Mouse (Mus musculus): ENCODE results near the gene C9orf72. TPM values are rescaled to one million over a fixed set of nuclear protein-coding genes. Genes with fewer than 3 reads are reported as not detected.

The C9orf72 gene
- polyA plus RNA-seq, 1 experiment from 2014 or later, result 25.4 TPM

DNA sequence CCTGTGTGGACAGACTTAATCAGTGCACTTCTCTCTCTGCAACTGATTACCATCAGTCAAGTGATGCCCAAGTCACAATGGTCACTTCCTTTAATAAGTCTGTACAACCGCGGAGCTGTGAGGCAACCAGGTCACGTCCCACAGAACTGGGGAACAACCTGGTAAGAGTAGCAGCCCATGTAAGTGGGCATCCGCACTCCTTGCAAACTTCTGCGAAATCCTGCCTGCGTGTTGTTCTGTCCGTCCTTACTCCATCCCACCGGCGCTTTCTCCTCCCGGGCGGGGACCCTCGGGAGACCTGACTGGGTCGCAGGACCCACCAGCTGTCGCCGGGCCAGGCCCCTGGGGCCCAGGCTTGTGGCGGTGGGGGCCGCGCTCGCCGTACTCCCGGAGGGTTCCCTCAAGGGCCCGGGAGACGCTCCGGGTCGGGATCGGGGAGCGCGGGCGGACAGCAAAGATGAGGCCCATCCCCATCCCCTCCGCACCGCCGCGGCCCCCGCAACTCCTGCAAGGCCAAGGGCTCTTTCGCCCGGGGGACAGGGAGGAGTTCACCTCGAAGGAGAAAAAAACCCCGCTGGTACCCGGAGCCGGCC, 738 bp downstream of the C9orf72 start:
- Histone ChIP-seq H3K4me2 (ENCODE audit: low read depth, low read length, severe bottlenecking) (peak overlapping the region; percentile 60), H3K27me3 (ENCODE audit: control insufficient read depth, insufficient read depth, low read length) (no peaks in the 10 kb centered on the region), H3K9me3 (ENCODE audit: control insufficient read depth, low read length) (no peaks in the 10 kb centered on the region), H3K9ac (ENCODE audit: low read length) (peak overlapping the region; percentile 80), H3K36me3 (ENCODE audit: control insufficient read depth, insufficient read depth, low read length) (no peaks in the 10 kb centered on the region), H3K4me3 (ENCODE audit: low read depth, low read length) (peak overlapping the region; percentile 85), H3K4me1 (replicated peaks; ENCODE audit: control insufficient read depth, insufficient read depth, low read length) (no peaks in the 10 kb centered on the region), H3K27ac (ENCODE audit: low read depth, low read length) (no peak overlapping the region)
- 0% methylated on average over 38 of the region's 40 CpGs for WGBS
- DNase-seq (ENCODE audit: low spot score), result no peak
- ATAC-seq (replicated peaks; ENCODE audit: low FRiP score), result peak; percentile 76

DNA sequence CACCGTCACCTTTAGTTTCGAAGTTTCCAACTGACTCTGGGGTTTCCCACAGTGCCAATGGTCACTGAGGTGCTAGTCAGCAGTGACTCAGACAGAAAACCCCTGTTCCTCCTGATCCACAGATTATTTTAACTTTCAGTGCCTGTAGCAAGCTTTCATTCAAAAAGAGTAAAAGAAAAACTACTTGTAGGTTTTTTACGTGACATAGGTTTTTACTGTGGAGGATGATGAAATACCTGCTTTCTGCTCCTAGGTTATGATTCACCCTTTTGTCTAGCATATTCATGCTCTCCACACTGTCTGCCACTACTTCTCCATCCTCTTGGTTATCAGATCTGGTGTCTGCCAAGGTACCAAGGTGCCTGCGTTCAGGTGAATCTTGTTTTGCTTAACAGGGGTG, 1.9 kb downstream of the C9orf72 start:
- WGBS, result 91% methylated on average over 4 of the region's 4 CpGs
- ATAC-seq (replicated peaks; ENCODE audit: low FRiP score) (no peak), DNase-seq (ENCODE audit: low spot score) (no peak)
- no peak overlapping the region for H3K4me2 ChIP-seq (ENCODE audit: low read depth, low read length, severe bottlenecking)
- no peaks in the 10 kb centered on the region for H3K36me3 ChIP-seq (ENCODE audit: control insufficient read depth, insufficient read depth, low read length)
- no peak overlapping the region for H3K4me3 ChIP-seq (ENCODE audit: low read depth, low read length)
- H3K9me3 ChIP-seq (ENCODE audit: control insufficient read depth, low read length), result no peaks in the 10 kb centered on the region
- no peaks in the 10 kb centered on the region for H3K4me1 ChIP-seq (replicated peaks; ENCODE audit: control insufficient read depth, insufficient read depth, low read length)
- no peaks in the 10 kb centered on the region for H3K27me3 ChIP-seq (ENCODE audit: control insufficient read depth, insufficient read depth, low read length)
- H3K27ac ChIP-seq (ENCODE audit: low read depth, low read length), result no peak overlapping the region
- H3K9ac ChIP-seq (ENCODE audit: low read length), result no peak overlapping the region

- Histone ChIP-seq H3K27me3 (ENCODE audit: control insufficient read depth, insufficient read depth, low read length) (no peaks in the 10 kb centered on the region), H3K27ac (ENCODE audit: low read depth, low read length) (no peak overlapping the region), H3K36me3 (ENCODE audit: control insufficient read depth, insufficient read depth, low read length) (no peaks in the 10 kb centered on the region), H3K4me2 (ENCODE audit: low read depth, low read length, severe bottlenecking) (no peak overlapping the region), H3K4me1 (replicated peaks; ENCODE audit: control insufficient read depth, insufficient read depth, low read length) (no peaks in the 10 kb centered on the region), H3K9me3 (ENCODE audit: control insufficient read depth, low read length) (no peaks in the 10 kb centered on the region), H3K9ac (ENCODE audit: low read length) (no peak overlapping the region), H3K4me3 (ENCODE audit: low read depth, low read length) (no peak overlapping the region)
- 86% methylated on average over 5 of the region's 5 CpGs for WGBS
- DNase-seq (ENCODE audit: low spot score) (no peak), ATAC-seq (replicated peaks; ENCODE audit: low FRiP score) (no peak)
Measured at GRCm38 (mm10) chr4:35223376-35223988, 2.5 kb downstream of the C9orf72 start.

GRCm38 (mm10) chr4:35221903-35222302, 4.1 kb downstream of the C9orf72 start:
- H3K9me3 ChIP-seq (ENCODE audit: control insufficient read depth, low read length), result no peaks in the 10 kb centered on the region
- no peak for ATAC-seq (replicated peaks; ENCODE audit: low FRiP score)
- H3K27ac ChIP-seq (ENCODE audit: low read depth, low read length), result no peak overlapping the region
- 49% methylated on average over 4 of the region's 4 CpGs for WGBS
- H3K4me1 ChIP-seq (replicated peaks; ENCODE audit: control insufficient read depth, insufficient read depth, low read length), result no peaks in the 10 kb centered on the region
- no peak for DNase-seq (ENCODE audit: low spot score)
- H3K4me2 ChIP-seq (ENCODE audit: low read depth, low read length, severe bottlenecking), result no peak overlapping the region
- H3K36me3 ChIP-seq (ENCODE audit: control insufficient read depth, insufficient read depth, low read length), result no peaks in the 10 kb centered on the region
- no peaks in the 10 kb centered on the region for H3K27me3 ChIP-seq (ENCODE audit: control insufficient read depth, insufficient read depth, low read length)
- no peak overlapping the region for H3K4me3 ChIP-seq (ENCODE audit: low read depth, low read length)
- no peak overlapping the region for H3K9ac ChIP-seq (ENCODE audit: low read length)

GRCm38 (mm10) chr4:35221131-35221530, 4.8 kb downstream of the C9orf72 start:
- Histone ChIP-seq H3K4me3 (ENCODE audit: low read depth, low read length) (no peak overlapping the region), H3K4me1 (replicated peaks; ENCODE audit: control insufficient read depth, insufficient read depth, low read length) (no peaks in the 10 kb centered on the region), H3K9ac (ENCODE audit: low read length) (no peak overlapping the region), H3K9me3 (ENCODE audit: control insufficient read depth, low read length) (no peaks in the 10 kb centered on the region), H3K27me3 (ENCODE audit: control insufficient read depth, insufficient read depth, low read length) (no peaks in the 10 kb centered on the region), H3K27ac (ENCODE audit: low read depth, low read length) (no peak overlapping the region), H3K4me2 (ENCODE audit: low read depth, low read length, severe bottlenecking) (no peak overlapping the region), H3K36me3 (ENCODE audit: control insufficient read depth, insufficient read depth, low read length) (peaks cover 2% of the 10 kb centered on the region; the same call in 1 of the 2 replicates)
- 36% methylated on average over 2 of the region's 2 CpGs for WGBS
- no peak for ATAC-seq (replicated peaks; ENCODE audit: low FRiP score)
- no peak for DNase-seq (ENCODE audit: low spot score)

DNA sequence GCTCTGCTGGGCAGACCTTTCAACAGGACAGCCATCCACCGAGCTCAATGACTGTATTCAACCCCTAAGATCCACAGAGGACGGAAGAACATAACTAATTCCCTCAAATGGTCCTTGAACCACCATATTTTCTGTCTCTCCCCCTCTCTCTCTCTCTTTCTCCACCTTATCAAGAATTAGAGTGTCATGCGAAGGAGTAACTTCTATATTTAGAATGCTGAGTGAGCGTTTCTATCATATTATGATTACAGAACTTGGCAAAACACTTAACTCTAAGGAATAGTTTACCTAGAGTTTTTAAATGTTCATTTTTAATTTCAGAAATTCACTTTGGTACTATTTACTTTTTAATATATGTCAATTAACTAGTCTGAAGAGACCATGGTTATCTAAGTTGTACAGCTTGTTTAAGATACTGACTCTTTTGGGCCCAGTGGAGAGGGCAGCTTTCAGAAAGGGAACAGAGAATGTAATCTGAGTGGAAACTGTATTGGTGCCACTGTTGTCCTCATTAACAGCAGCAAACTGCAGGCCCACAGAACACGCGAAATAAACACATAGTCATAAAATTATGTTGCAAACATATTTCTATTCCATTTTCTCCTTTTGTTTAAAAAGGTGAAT, 5.8 kb downstream of the C9orf72 start:
- Histone ChIP-seq H3K27me3 (ENCODE audit: control insufficient read depth, insufficient read depth, low read length) (no peaks in the 10 kb centered on the region), H3K27ac (ENCODE audit: low read depth, low read length) (no peak overlapping the region), H3K4me2 (ENCODE audit: low read depth, low read length, severe bottlenecking) (no peak overlapping the region), H3K36me3 (ENCODE audit: control insufficient read depth, insufficient read depth, low read length) (peaks cover 3% of the 10 kb centered on the region; the same call in 1 of the 2 replicates), H3K9ac (ENCODE audit: low read length) (no peak overlapping the region), H3K4me3 (ENCODE audit: low read depth, low read length) (no peak overlapping the region), H3K4me1 (replicated peaks; ENCODE audit: control insufficient read depth, insufficient read depth, low read length) (no peaks in the 10 kb centered on the region), H3K9me3 (ENCODE audit: control insufficient read depth, low read length) (no peaks in the 10 kb centered on the region)
- 87% methylated on average over 6 of the region's 6 CpGs for WGBS
- ATAC-seq (replicated peaks; ENCODE audit: low FRiP score), result no peak
- no peak for DNase-seq (ENCODE audit: low spot score)

DNA sequence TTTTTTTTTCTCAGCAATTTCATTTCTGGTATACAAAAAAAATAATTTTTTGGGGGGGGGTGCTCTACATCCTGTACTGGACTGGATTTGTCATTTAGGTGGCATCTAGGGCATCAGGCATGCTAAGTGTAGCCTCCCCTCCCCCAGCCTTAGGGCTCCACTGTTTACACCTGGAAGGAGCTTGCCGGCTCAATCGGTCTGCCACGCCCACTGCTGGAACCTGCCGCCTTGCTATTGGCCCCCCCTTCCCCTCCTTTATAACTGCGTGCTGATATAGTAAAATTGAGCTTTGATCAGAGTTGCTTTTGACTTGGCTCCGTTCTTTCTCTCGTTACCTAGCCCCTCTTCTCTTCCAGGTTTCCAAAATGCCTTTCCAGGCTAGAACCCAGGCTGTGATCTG, 21.3 kb downstream of the C9orf72 start:
- Histone ChIP-seq H3K4me3 (ENCODE audit: low read depth, low read length) (no peak overlapping the region), H3K36me3 (ENCODE audit: control insufficient read depth, insufficient read depth, low read length) (no peaks in the 10 kb centered on the region)

DNA sequence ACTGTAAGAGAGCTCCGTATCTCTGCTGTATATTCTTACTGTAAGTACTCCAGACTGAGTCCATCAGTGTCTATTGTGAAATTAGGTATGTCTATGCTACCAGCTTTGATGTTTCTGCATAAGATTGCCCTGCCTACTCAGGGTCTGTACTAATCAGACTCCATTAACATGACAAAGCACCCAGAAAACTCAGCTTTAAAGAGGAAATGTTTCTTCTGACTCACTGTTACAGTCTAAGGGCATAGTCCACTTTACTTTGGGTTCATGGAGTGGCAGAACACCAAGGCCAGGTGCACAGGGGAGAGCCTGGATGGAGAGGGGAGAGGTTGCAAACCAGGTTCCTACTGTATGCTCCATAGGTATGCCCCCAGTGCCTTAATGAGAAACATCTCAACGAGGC, 22.3 kb downstream of the C9orf72 start:
- ATAC-seq (replicated peaks; ENCODE audit: low FRiP score), result no peak
- 94% methylated on average over 2 of the region's 2 CpGs for WGBS
- no peak overlapping the region for H3K4me3 ChIP-seq (ENCODE audit: low read depth, low read length)
- no peaks in the 10 kb centered on the region for H3K9me3 ChIP-seq (ENCODE audit: control insufficient read depth, low read length)
- H3K27me3 ChIP-seq (ENCODE audit: control insufficient read depth, insufficient read depth, low read length), result no peaks in the 10 kb centered on the region
- no peak for DNase-seq (ENCODE audit: low spot score)
- no peak overlapping the region for H3K9ac ChIP-seq (ENCODE audit: low read length)
- H3K27ac ChIP-seq (ENCODE audit: low read depth, low read length), result no peak overlapping the region
- H3K36me3 ChIP-seq (ENCODE audit: control insufficient read depth, insufficient read depth, low read length), result no peaks in the 10 kb centered on the region
- H3K4me1 ChIP-seq (replicated peaks; ENCODE audit: control insufficient read depth, insufficient read depth, low read length), result no peaks in the 10 kb centered on the region
- H3K4me2 ChIP-seq (ENCODE audit: low read depth, low read length, severe bottlenecking), result no peak overlapping the region

More for the DNA sequence above, 21.3 kb downstream of the C9orf72 start:
- ATAC-seq (replicated peaks; ENCODE audit: low FRiP score) (no peak), DNase-seq (ENCODE audit: low spot score) (no peak)
- Histone ChIP-seq H3K4me1 (replicated peaks; ENCODE audit: control insufficient read depth, insufficient read depth, low read length) (no peaks in the 10 kb centered on the region), H3K27me3 (ENCODE audit: control insufficient read depth, insufficient read depth, low read length) (no peaks in the 10 kb centered on the region), H3K9me3 (ENCODE audit: control insufficient read depth, low read length) (no peaks in the 10 kb centered on the region), H3K27ac (ENCODE audit: low read depth, low read length) (no peak overlapping the region), H3K4me2 (ENCODE audit: low read depth, low read length, severe bottlenecking) (no peak overlapping the region), H3K9ac (ENCODE audit: low read length) (no peak overlapping the region)
- 76% methylated on average over 7 of the region's 7 CpGs for WGBS

- WGBS, result 92% methylated on average over 5 of the region's 5 CpGs
Measured at GRCm38 (mm10) chr4:35201700-35202099, 24.3 kb downstream of the C9orf72 start.

More at GRCm38 (mm10) chr4:35201700-35202099, 24.3 kb downstream of the C9orf72 start:
- Histone ChIP-seq H3K27ac (ENCODE audit: low read depth, low read length) (no peak overlapping the region), H3K27me3 (ENCODE audit: control insufficient read depth, insufficient read depth, low read length) (no peaks in the 10 kb centered on the region), H3K4me1 (replicated peaks; ENCODE audit: control insufficient read depth, insufficient read depth, low read length) (no peaks in the 10 kb centered on the region), H3K36me3 (ENCODE audit: control insufficient read depth, insufficient read depth, low read length) (no peaks in the 10 kb centered on the region), H3K9ac (ENCODE audit: low read length) (no peak overlapping the region), H3K4me2 (ENCODE audit: low read depth, low read length, severe bottlenecking) (no peak overlapping the region), H3K4me3 (ENCODE audit: low read depth, low read length) (no peak overlapping the region), H3K9me3 (ENCODE audit: control insufficient read depth, low read length) (no peaks in the 10 kb centered on the region)
- DNase-seq (ENCODE audit: low spot score) (no peak), ATAC-seq (replicated peaks; ENCODE audit: low FRiP score) (no peak)
